Mouse (Mus musculus) limb, embryonic 12.5 days (tissue): ENCODE data around the gene Adamts1. TPM values are rescaled to one million over a fixed set of nuclear protein-coding genes. Genes with fewer than 3 reads are reported as not detected.

Source experiments
- ATAC-seq: fragments of 200-750 bp; cut with Nextera tagmentation; 2 replicates; pipeline ENCODE4 v1.8.0; 2017; ENCODE audit warnings: low read depth, moderate TSS enrichment; ENCODE audit not compliant: insufficient number of reproducible peaks, insufficient read depth, low FRiP score, low TSS enrichment
- H3K27ac ChIP-seq: fragments of 300-500 bp; sonication (generic); 2 replicates; pipeline ENCODE4 v1.5.1; 2016; ENCODE audit warnings: mild to moderate bottlenecking, moderate library complexity
- H3K27me3 ChIP-seq: fragments of 300-500 bp; sonication (generic); 2 replicates; pipeline ENCODE4 v1.6.1; 2016; ENCODE audit warnings: mild to moderate bottlenecking, moderate library complexity
- H3K36me3 ChIP-seq: fragments of 300-500 bp; sonication (generic); 2 replicates; pipeline ENCODE4 v1.6.1; 2016; ENCODE audit warnings: mild to moderate bottlenecking, moderate library complexity
- H3K4me1 ChIP-seq: fragments of 300-500 bp; sonication (generic); replicated peaks from 2 replicates; pipeline ENCODE4 v1.6.1; 2016
- H3K4me2 ChIP-seq: fragments of 300-500 bp; sonication (generic); 2 replicates; pipeline ENCODE4 v1.6.1; 2016; ENCODE audit warnings: mild to moderate bottlenecking, moderate library complexity
- H3K4me3 ChIP-seq: fragments of 300-500 bp; sonication (generic); replicated peaks from 2 replicates; pipeline ENCODE4 v1.5.1; 2016; ENCODE audit warnings: mild to moderate bottlenecking
- H3K9ac ChIP-seq: fragments of 300-500 bp; sonication (generic); replicated peaks from 2 replicates; pipeline ENCODE4 v1.6.1; 2016; ENCODE audit warnings: mild to moderate bottlenecking, moderate library complexity
- H3K9me3 ChIP-seq: fragments of 300-500 bp; sonication (generic); 2 replicates; pipeline ENCODE4 v1.6.1; 2016; ENCODE audit warnings: mild to moderate bottlenecking, moderate library complexity
- WGBS: fragments of 180-500 bp; shearing (Covaris S2); methylation state at CpG from one replicate; pipeline ENCODE4 v1.1.7; 2016; 5-methylcytosine and 5-hydroxymethylcytosine counted together
- polyA plus RNA-seq: library from polyadenylated mRNA; unstranded; fragments of >200 nt; fragmentation: Nextera tagmentation; extraction: Ambion mirVana; gene quantifications from 2 replicates; pipeline ENCODE4 v1.2.1, GENCODE M21; 2016

The Adamts1 gene
- polyA plus RNA-seq, 1 experiment from 2014 or later: 52.4 TPM

DNA sequence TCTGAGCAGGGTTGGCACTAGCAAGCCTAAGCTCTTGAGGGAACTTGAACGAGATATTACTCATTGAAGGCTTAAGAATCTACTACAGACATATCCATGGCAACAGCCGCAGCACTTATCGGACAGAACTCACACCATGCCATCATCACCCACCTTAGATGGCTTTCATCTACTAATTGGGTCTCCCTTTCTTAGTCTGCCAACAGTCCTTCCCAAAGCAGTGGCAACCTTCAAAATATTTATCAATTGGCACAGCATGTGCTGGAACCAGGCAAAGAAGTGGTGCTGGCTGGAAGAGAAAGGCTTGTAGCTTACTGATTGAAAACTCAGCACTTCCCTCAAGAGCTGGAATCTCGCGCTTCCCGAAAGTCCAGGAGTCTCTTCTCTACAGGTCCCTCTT, 37.7 kb downstream of the Adamts1 start:
- no peak for ATAC-seq
- Histone ChIP-seq H3K9me3 (no peaks in the 10 kb centered on the region), H3K36me3 (no peaks in the 10 kb centered on the region), H3K4me3 (no peak overlapping the region), H3K4me2 (no peak overlapping the region), H3K9ac (no peak overlapping the region), H3K27ac (no peak overlapping the region), H3K27me3 (no peaks in the 10 kb centered on the region), H3K4me1 (peaks cover 9% of the 10 kb centered on the region)
- 84% methylated on average over 6 of the region's 6 CpGs for WGBS

DNA sequence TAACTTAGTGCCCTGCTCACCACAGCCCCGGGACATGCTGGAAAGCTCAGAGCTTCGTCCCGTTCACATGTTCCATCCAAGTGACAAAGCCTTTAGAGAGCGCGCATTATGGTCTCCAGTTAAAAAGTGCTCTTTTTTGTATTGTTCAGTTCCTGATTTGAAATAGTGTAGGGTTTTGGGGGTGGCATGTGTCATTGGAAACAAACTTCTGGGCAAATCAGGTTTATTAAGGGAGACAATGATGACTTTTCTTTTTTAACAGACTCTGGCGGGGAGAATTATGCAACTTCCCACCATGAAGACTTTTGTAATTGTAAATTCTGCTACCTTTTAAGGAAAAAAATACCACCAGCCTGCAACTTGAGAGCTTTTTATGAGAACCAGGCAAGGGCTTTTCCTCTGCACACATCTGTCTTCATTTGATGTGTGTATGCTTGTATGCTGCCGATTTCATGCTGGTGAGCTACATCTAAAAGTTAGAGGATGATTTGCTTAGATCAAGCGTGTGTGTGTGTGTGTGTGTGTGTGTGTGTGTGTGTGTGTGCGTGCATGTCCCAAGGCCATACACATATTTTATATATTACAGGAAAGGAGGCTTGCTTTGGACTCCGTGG, 40.8 kb downstream of the Adamts1 start:
- Histone ChIP-seq H3K27me3 (no peaks in the 10 kb centered on the region), H3K4me2 (no peak overlapping the region), H3K9me3 (no peaks in the 10 kb centered on the region), H3K27ac (no peak overlapping the region), H3K4me1 (peaks cover 9% of the 10 kb centered on the region), H3K36me3 (no peaks in the 10 kb centered on the region), H3K4me3 (no peak overlapping the region), H3K9ac (no peak overlapping the region)
- no peak for ATAC-seq
- 51% methylated on average over 10 of the region's 10 CpGs for WGBS

DNA sequence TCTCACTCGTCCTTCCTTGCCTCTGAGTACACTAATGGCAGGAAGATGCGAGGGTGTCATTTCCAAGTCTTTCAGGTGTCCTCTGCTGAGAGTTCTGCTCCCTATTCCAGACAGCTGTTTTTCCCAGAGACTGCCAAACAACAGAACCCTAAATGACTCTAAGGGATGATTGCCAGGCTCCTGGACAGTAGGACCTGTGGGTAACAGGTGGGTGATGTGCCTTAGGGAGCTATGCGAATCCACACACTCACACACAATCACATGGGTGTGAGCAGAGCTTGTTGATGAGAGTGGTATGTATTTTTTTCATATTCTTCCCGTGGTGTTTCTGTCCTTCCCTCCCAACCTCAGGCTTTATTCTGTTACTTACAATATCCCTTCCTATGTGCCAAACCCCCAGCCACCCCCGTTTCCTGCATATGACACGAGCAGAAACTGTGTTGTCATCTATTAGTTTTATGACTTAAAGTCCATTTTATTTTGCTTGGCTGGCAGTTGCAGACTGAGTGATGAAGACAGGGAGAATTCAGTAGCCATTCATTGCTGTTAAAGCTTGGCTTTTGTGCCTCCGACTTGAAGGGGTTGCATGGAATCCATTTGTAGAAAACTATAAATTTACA, 41.8 kb downstream of the Adamts1 start:
- H3K9ac ChIP-seq: no peak overlapping the region
- no peaks in the 10 kb centered on the region for H3K27me3 ChIP-seq
- WGBS: 74% methylated on average over 7 of the region's 7 CpGs
- no peak overlapping the region for H3K4me2 ChIP-seq
- peaks cover 9% of the 10 kb centered on the region for H3K4me1 ChIP-seq
- no peak for ATAC-seq
- H3K9me3 ChIP-seq: no peaks in the 10 kb centered on the region
- H3K27ac ChIP-seq: no peak overlapping the region
- H3K36me3 ChIP-seq: no peaks in the 10 kb centered on the region
- no peak overlapping the region for H3K4me3 ChIP-seq

DNA sequence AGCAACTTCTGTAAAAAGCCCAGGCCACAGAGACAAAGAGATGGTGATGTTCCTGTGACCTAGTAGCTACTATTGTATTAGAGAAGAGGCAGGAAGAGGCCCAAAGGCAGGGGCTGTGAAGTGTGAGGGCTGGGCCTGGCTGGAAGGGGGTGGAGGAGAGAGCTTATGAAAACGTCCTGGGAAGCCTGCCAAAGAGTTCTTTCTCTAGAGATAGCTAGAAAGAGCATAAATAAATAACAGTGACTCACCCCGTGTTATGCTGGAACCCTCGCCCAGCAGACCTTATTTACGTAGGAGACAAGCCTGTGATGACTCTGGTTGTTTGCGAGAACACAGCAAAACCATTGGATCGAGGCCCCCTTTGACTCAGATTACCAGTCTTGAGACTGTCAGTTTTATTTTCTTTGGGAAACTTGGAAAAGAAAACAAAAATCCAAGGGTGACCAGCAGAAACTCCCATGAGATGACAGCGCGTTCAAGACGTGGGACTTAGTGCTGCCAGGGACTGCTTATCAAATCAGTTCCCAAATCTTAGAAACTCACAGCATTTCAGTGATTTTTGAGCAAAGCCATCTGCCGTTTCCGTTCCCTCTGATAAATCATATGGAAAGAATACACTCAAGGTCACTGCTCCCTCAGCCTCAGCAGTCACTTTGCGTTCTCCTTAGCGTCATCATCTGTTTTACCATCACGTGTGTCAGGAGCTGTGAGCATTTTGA, 46.7 kb downstream of the Adamts1 start:
- no peak for ATAC-seq
- Histone ChIP-seq H3K9ac (no peak overlapping the region), H3K9me3 (no peaks in the 10 kb centered on the region), H3K27ac (no peak overlapping the region), H3K36me3 (no peaks in the 10 kb centered on the region), H3K4me2 (no peak overlapping the region), H3K4me1 (no peaks in the 10 kb centered on the region), H3K4me3 (no peak overlapping the region), H3K27me3 (no peaks in the 10 kb centered on the region)
- WGBS: 73% methylated on average over 14 of the region's 14 CpGs

DNA sequence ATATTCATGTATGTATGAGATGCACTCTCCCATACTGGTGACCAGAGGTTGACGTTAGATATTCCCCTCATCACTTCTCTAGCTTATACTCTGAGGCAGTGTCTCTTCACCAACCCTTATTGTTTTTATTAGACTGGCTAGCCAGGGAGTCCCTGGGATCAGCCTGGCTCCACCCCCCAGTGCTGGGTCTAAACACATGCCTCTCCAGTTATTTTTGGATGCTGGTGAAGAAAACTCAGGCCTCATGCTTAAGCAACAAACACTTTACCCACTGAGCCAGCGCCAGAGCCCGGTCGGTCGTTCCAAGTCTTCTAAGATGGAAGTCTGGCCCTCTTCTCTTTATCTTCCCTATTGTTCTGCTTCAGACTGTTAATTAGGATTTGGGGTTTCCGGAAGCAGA, 53.6 kb downstream of the Adamts1 start:
- no peaks in the 10 kb centered on the region for H3K4me1 ChIP-seq
- WGBS: 87% methylated on average over 6 of the region's 6 CpGs
- H3K27ac ChIP-seq: no peak overlapping the region
- no peak overlapping the region for H3K4me3 ChIP-seq
- no peaks in the 10 kb centered on the region for H3K9me3 ChIP-seq
- H3K4me2 ChIP-seq: no peak overlapping the region
- H3K9ac ChIP-seq: no peak overlapping the region
- no peaks in the 10 kb centered on the region for H3K36me3 ChIP-seq
- no peak for ATAC-seq
- no peaks in the 10 kb centered on the region for H3K27me3 ChIP-seq

DNA sequence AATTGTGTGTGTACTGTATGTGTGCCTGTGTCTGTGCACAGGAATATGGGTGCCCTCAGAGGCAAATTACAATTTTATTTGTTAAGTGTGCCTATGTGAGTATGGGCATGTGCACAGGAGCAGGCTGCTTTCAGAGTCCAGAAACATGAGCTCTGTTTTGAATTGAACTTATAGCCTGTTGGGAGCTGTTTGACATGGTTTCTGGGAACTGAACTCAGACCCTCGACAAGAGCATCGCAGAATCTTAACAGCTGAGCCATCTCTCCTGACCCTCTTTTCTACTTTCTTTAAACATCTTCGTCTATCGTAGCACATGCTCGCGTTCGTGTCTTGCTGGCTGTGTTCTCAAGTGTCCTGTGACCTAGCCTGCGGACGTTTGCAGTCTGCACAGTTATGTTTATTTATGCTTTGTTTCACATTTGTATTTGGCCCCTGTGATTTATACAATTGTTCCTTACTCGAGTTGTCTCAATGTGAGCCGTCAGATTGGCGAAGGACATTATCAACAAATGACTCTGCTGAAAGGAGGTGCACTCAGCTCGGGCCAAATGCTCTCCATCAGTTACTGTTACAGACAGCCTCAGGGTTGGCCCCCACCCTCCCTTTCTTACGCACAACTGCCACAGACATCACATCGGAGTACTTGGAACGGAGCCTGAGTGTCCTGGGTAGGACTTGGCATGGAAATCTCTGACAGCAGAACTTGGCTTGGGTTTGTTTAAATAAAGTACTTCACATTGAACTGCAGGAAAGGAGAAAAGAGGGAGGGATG, 55.1 kb downstream of the Adamts1 start:
- Histone ChIP-seq H3K4me3 (no peak overlapping the region), H3K27me3 (no peaks in the 10 kb centered on the region), H3K27ac (no peak overlapping the region), H3K9me3 (no peaks in the 10 kb centered on the region), H3K4me1 (no peaks in the 10 kb centered on the region), H3K9ac (no peak overlapping the region), H3K36me3 (no peaks in the 10 kb centered on the region), H3K4me2 (no peak overlapping the region)
- WGBS: 80% methylated on average over 16 of the region's 16 CpGs
- no peak for ATAC-seq

DNA sequence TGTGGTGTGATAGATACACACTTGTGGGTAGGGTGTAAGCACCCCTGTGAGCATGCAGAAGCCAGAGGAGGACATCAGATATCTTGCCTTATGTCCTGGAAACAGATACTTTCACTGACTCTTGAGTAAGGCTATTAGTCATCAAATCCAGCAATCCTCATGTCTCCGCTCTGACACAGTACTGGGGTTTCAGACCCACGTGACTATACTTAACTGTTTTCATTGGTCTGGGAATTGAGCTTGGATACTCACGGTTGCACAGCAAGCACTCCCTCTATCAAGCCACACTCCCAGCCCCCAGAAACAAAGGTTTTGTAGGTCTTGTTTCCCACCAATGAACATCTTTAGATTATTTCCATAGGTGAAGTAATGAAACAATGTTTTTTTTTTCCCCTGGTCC, 56.5 kb downstream of the Adamts1 start:
- H3K36me3 ChIP-seq: no peaks in the 10 kb centered on the region
- no peaks in the 10 kb centered on the region for H3K4me1 ChIP-seq
- H3K27ac ChIP-seq: no peak overlapping the region
- H3K4me2 ChIP-seq: no peak overlapping the region
- 76% methylated on average over 3 of the region's 3 CpGs for WGBS
- H3K4me3 ChIP-seq: no peak overlapping the region
- H3K27me3 ChIP-seq: no peaks in the 10 kb centered on the region
- no peak overlapping the region for H3K9ac ChIP-seq
- H3K9me3 ChIP-seq: no peaks in the 10 kb centered on the region
- no peak for ATAC-seq

Other genes with a start within 250 kb of the Adamts1 start
- 3.0 and 3.8 TPM in 2 replicates for gene Cyyr1, start 249.7 kb downstream of the Adamts1 start, polyA plus RNA-seq
- gene Adamts5, start 98.7 kb upstream of the Adamts1 start, polyA plus RNA-seq: 7.5 and 8.2 TPM in 2 replicates